Mouse (Mus musculus): ENCODE measurements around the gene Pax5. TPM values are rescaled to one million over a fixed set of nuclear protein-coding genes. Genes with fewer than 3 reads are reported as not detected.

The Pax5 gene
- total and polyA plus RNA-seq, 3 experiments = not detected

DNA sequence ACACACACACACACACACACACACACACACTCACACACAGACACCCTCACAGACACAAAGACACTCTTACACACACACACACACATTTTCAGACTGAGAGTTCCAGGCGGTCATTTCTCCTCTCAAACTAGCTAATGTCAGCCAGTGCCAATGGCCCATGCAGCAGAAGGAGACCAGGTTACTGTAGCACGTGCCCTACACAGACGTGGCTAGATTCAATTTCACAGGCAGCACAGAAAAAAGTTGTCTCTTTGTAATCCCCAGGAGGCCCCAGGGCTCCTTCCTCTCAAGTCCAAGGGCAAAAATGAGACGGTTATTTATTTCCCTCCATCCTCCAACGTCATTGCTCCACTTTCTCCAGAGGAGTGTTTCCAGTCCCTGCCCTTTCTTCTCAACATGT, 31.6 kb downstream of the Pax5 start:
- no peaks in the 10 kb centered on the region for H3K4me1 ChIP-seq (ENCODE audit: control insufficient read depth in 1 of 2, insufficient read depth in 2 of 2, low read length in 2 of 2)
- no peak for TF ChIP-seq JUND (IDR thresholded peaks at IDR 0.05; ENCODE audit: low read depth, low read length)
- no peak for TF ChIP-seq ZKSCAN1 (IDR thresholded peaks at IDR 0.05; ENCODE audit: low read depth, low read length)
- H3K4me3 ChIP-seq (ENCODE audit: control insufficient read depth in 1 of 2, insufficient read depth in 1 of 2, low read depth in 2 of 2, low read length in 2 of 2) = no peak overlapping the region
- H3K36me3 ChIP-seq (ENCODE audit: control insufficient read depth in 1 of 2, insufficient read depth in 2 of 2, low read length in 2 of 2) = no peaks in the 10 kb centered on the region
- H3K27me3 ChIP-seq (ENCODE audit: control insufficient read depth in 1 of 2, insufficient read depth in 2 of 2, low read length in 2 of 2) = peaks cover 0 to 3% of the 10 kb centered on the region in 2 experiments; a peak in 2 of 4 replicates
- no peak for DNase-seq (ENCODE audit: low read depth, low spot score)
- no peaks in the 10 kb centered on the region for H3K79me2 ChIP-seq (ENCODE audit: control insufficient read depth, insufficient read depth, low read length, poor library complexity)
- H3K9ac ChIP-seq (ENCODE audit: control insufficient read depth, low read depth, low read length, poor library complexity, severe bottlenecking) = no peak overlapping the region
- no peak overlapping the region for H3K27ac ChIP-seq (ENCODE audit: control insufficient read depth, low read depth, low read length)
- H3K9me3 ChIP-seq (replicated peaks; ENCODE audit: insufficient read depth, low read length) = no peaks in the 10 kb centered on the region

DNA sequence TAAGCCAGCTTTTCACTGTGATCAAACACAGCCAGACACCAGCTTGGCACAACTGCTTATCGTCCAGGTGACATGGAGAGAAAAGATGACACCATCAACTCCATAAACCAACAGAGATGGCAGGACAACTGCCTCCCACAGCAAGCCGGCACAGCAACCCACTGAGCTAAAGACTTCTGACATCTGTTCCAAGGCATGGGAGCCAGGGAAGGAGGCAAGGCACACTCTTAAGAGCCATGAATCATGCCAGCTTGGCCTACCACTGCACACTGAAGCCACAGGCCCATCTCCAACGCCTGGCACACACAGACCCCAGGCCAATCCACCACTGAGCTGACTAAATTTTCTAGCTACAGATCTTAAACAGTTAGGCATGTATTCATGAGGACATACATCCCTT, 32.3 kb downstream of the Pax5 start:
- Histone ChIP-seq H3K9me3 (replicated peaks; ENCODE audit: insufficient read depth, low read length) (no peaks in the 10 kb centered on the region), H3K27ac (ENCODE audit: control insufficient read depth, low read depth, low read length) (no peak overlapping the region), H3K79me2 (ENCODE audit: control insufficient read depth, insufficient read depth, low read length, poor library complexity) (no peaks in the 10 kb centered on the region), H3K4me3 (ENCODE audit: control insufficient read depth in 1 of 2, insufficient read depth in 1 of 2, low read depth in 2 of 2, low read length in 2 of 2) (no peak overlapping the region), H3K4me1 (ENCODE audit: control insufficient read depth in 1 of 2, insufficient read depth in 2 of 2, low read length in 2 of 2) (no peaks in the 10 kb centered on the region), H3K9ac (ENCODE audit: control insufficient read depth, low read depth, low read length, poor library complexity, severe bottlenecking) (no peak overlapping the region), H3K36me3 (ENCODE audit: control insufficient read depth in 1 of 2, insufficient read depth in 2 of 2, low read length in 2 of 2) (no peaks in the 10 kb centered on the region), H3K27me3 (ENCODE audit: control insufficient read depth in 1 of 2, insufficient read depth in 2 of 2, low read length in 2 of 2) (peaks cover 0 to 5% of the 10 kb centered on the region in 2 experiments; a peak in 2 of 4 replicates)
- DNase-seq (ENCODE audit: low read depth, low spot score) = no peak
- TF ChIP-seq EP300 (IDR thresholded peaks at IDR 0.05; ENCODE audit: low read depth in 1 of 2, low read length in 2 of 2) = no peak
- TF ChIP-seq UBTF (IDR thresholded peaks at IDR 0.05; ENCODE audit: borderline replicate concordance, insufficient read depth, low read depth, low read length) = no peak
- no peak for TF ChIP-seq JUND (IDR thresholded peaks at IDR 0.05; ENCODE audit: low read depth, low read length)
- TF ChIP-seq ZMIZ1 (IDR thresholded peaks at IDR 0.05; ENCODE audit: low read depth, low read length) = no peak
- no peak for TF ChIP-seq MXI1 (IDR thresholded peaks at IDR 0.05; ENCODE audit: low read depth, low read length)
- no peak for TF ChIP-seq ZNF384 (IDR thresholded peaks at IDR 0.05; ENCODE audit: low read depth, low read length)
- no peak for TF ChIP-seq TCF12 (IDR thresholded peaks at IDR 0.05; ENCODE audit: low read depth, low read length)
- TF ChIP-seq MEF2A (IDR thresholded peaks at IDR 0.05; ENCODE audit: extremely low read depth, insufficient replicate concordance, low read depth, low read length, poor library complexity, severe bottlenecking) = no peak
- no peak for TF ChIP-seq ZC3H11A (IDR thresholded peaks at IDR 0.05; ENCODE audit: low read depth, low read length)

DNA sequence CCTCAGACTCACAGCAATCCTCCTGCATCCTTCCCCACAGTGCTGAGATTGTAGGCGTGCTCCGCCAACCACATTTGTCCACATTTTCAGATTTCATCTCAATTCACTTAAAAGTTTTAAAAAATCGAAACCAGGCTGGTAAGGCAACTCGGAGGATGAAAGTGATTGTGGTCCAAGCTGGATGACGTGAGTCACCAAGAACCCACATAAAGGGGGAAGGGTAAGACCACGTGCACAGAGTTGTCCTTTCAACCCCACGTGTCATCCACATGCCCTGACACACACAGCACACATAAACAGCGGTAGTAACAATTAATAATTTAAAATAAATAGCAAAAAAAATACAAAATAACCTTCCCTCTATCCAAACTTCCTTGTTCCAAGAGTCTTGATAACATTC, 35.3 kb downstream of the Pax5 start:
- Histone ChIP-seq H3K9me3 (replicated peaks; ENCODE audit: insufficient read depth, low read length) (no peaks in the 10 kb centered on the region), H3K27me3 (ENCODE audit: control insufficient read depth in 1 of 2, insufficient read depth in 2 of 2, low read length in 2 of 2) (peaks cover 0 to 3% of the 10 kb centered on the region in 2 experiments; a peak in 2 of 4 replicates), H3K4me1 (ENCODE audit: control insufficient read depth in 1 of 2, insufficient read depth in 2 of 2, low read length in 2 of 2) (no peaks in the 10 kb centered on the region), H3K4me3 (ENCODE audit: control insufficient read depth in 1 of 2, insufficient read depth in 1 of 2, low read depth in 2 of 2, low read length in 2 of 2) (no peak overlapping the region), H3K27ac (ENCODE audit: control insufficient read depth, low read depth, low read length) (no peak overlapping the region), H3K9ac (ENCODE audit: control insufficient read depth, low read depth, low read length, poor library complexity, severe bottlenecking) (no peak overlapping the region), H3K36me3 (ENCODE audit: control insufficient read depth in 1 of 2, insufficient read depth in 2 of 2, low read length in 2 of 2) (no peaks in the 10 kb centered on the region), H3K79me2 (ENCODE audit: control insufficient read depth, insufficient read depth, low read length, poor library complexity) (no peaks in the 10 kb centered on the region)
- no peak for TF ChIP-seq ZC3H11A (IDR thresholded peaks at IDR 0.05; ENCODE audit: low read depth, low read length)
- DNase-seq (ENCODE audit: low read depth, low spot score) = no peak

Data from MEL (cell line).